Mouse (Mus musculus) kidney, postnatal 25 days (tissue): ENCODE data around the gene Acsf3.
A peak's percentile ranks its signal among the peaks of the same experiment; 100 is the strongest.

Experiments used
- DNase-seq, 2 experiments: peaks; one replicate each; pipeline ENCODE4 v3.0.0; 2021; ENCODE audit warnings: mixed read lengths in 2 of 2

The Acsf3 gene

GRCm38 (mm10) chr8:122812610-122813250 is 37.4 kb downstream of the Acsf3 start:
- peak in 1 of 2 experiments; percentile 12 for DNase-seq

- DNase-seq: no peak
These were observed 39.3 kb downstream of the Acsf3 start for GRCm38 (mm10) chr8:122814608-122815007.

GRCm38 (mm10) chr8:122816965-122817364 is 41.7 kb downstream of the Acsf3 start:
- DNase-seq: no peak

- DNase-seq: no peak
These were observed 42.6 kb downstream of the Acsf3 start for GRCm38 (mm10) chr8:122817724-122818496.

GRCm38 (mm10) chr8:122819776-122820175 is 44.5 kb downstream of the Acsf3 start:
- peak in 1 of 2 experiments; percentile 16 for DNase-seq

GRCm38 (mm10) chr8:122824571-122824970 is 49.3 kb downstream of the Acsf3 start:
- DNase-seq: no peak

GRCm38 (mm10) chr8:122824986-122825385 is 49.7 kb downstream of the Acsf3 start:
- peak; percentile 83 to 91 for DNase-seq

GRCm38 (mm10) chr8:122825408-122825807 is 50.1 kb downstream of the Acsf3 start:
- no peak for DNase-seq

GRCm38 (mm10) chr8:122829396-122829795 is 54.1 kb downstream of the Acsf3 start:
- no peak for DNase-seq

- peak; percentile 84 to 94 for DNase-seq
These were observed 55.2 kb downstream of the Acsf3 start for GRCm38 (mm10) chr8:122830349-122831061.

GRCm38 (mm10) chr8:122834416-122834815 is 59.1 kb downstream of the Acsf3 start:
- DNase-seq: peak in 1 of 2 experiments; percentile 18

- DNase-seq: peak; percentile 74 to 83
These were observed 59.7 kb downstream of the Acsf3 start for GRCm38 (mm10) chr8:122834971-122835370.

GRCm38 (mm10) chr8:122836199-122836598 is 60.9 kb downstream of the Acsf3 start:
- DNase-seq: no peak

GRCm38 (mm10) chr8:122836696-122837095 is 61.4 kb downstream of the Acsf3 start:
- no peak for DNase-seq

- no peak for DNase-seq
These were observed 68.9 kb downstream of the Acsf3 start for GRCm38 (mm10) chr8:122844161-122844560.

- DNase-seq: peak; percentile 27 to 45
These were observed 70.4 kb downstream of the Acsf3 start for GRCm38 (mm10) chr8:122845662-122846061.

- DNase-seq: peak; percentile 38 to 62
These were observed 72.7 kb downstream of the Acsf3 start, which contains the start of gene Cdh15 for GRCm38 (mm10) chr8:122847829-122848561. Gene Cdh15 (plus strand): TSS chr8:122847966.

- no peak for DNase-seq
These were observed 74.0 kb downstream of the Acsf3 start for GRCm38 (mm10) chr8:122849152-122849910.

- DNase-seq: no peak
These were observed 75.5 kb downstream of the Acsf3 start for GRCm38 (mm10) chr8:122850641-122851240.

GRCm38 (mm10) chr8:122851692-122852545 is 76.6 kb downstream of the Acsf3 start:
- DNase-seq: no peak

- DNase-seq: no peak
These were observed 77.2 kb downstream of the Acsf3 start for GRCm38 (mm10) chr8:122852546-122852905.
